Mouse (Mus musculus) gastrocnemius, postnatal 10 days (tissue): ENCODE results near the gene Ccr1l1. TPM values are rescaled to one million over a fixed set of nuclear protein-coding genes. Genes with fewer than 3 reads are reported as not detected.

Experiments
- DNase-seq: peaks from one replicate; pipeline ENCODE4 v3.0.0; 2021; ENCODE audit warnings: mixed read lengths
- total RNA-seq, 2 experiments: library from RNA; stranded (reverse); gene quantifications; 2 replicates each; pipeline ENCODE4 v1.2.3; 2021

Gene Ccr1l1
- total RNA-seq, 2 experiments from 2014 or later, result not detected

- no peak for DNase-seq
These were observed 20.2 kb downstream of the Ccr1l1 start for GRCm38 (mm10) chr9:123957911-123958413.

GRCm38 (mm10) chr9:123956892-123957291 lies 21.3 kb downstream of the Ccr1l1 start:
- no peak for DNase-seq

- no peak for DNase-seq
These were observed 24.7 kb downstream of the Ccr1l1 start for GRCm38 (mm10) chr9:123953551-123953950.

GRCm38 (mm10) chr9:123951176-123951575 lies 27.0 kb downstream of the Ccr1l1 start:
- no peak for DNase-seq

GRCm38 (mm10) chr9:123949432-123949831 lies 28.8 kb downstream of the Ccr1l1 start:
- no peak for DNase-seq

GRCm38 (mm10) chr9:123947815-123948214 lies 30.4 kb downstream of the Ccr1l1 start:
- no peak for DNase-seq

GRCm38 (mm10) chr9:123942025-123942424 lies 36.2 kb downstream of the Ccr1l1 start:
- no peak for DNase-seq

- DNase-seq, result no peak
These were observed 36.9 kb downstream of the Ccr1l1 start for GRCm38 (mm10) chr9:123941316-123941715.

GRCm38 (mm10) chr9:123940628-123941027 lies 37.6 kb downstream of the Ccr1l1 start:
- DNase-seq, result no peak

GRCm38 (mm10) chr9:123940168-123940567 lies 38.0 kb downstream of the Ccr1l1 start:
- DNase-seq, result no peak

- DNase-seq, result no peak
These were observed 40.2 kb downstream of the Ccr1l1 start for GRCm38 (mm10) chr9:123937989-123938388.

- no peak for DNase-seq
These were observed 41.5 kb downstream of the Ccr1l1 start for GRCm38 (mm10) chr9:123936604-123937280.

- no peak for DNase-seq
These were observed 42.4 kb downstream of the Ccr1l1 start for GRCm38 (mm10) chr9:123935776-123936175.

- no peak for DNase-seq
These were observed 42.9 kb downstream of the Ccr1l1 start for GRCm38 (mm10) chr9:123935346-123935745.

- no peak for DNase-seq
These were observed 44.3 kb downstream of the Ccr1l1 start for GRCm38 (mm10) chr9:123933716-123934445.

- DNase-seq, result no peak
These were observed 45.1 kb downstream of the Ccr1l1 start for GRCm38 (mm10) chr9:123932911-123933675.

GRCm38 (mm10) chr9:123931761-123932700 lies 46.2 kb downstream of the Ccr1l1 start:
- DNase-seq, result no peak

- DNase-seq, result no peak
These were observed 47.3 kb downstream of the Ccr1l1 start for GRCm38 (mm10) chr9:123930926-123931325.

- DNase-seq, result no peak
These were observed 47.7 kb downstream of the Ccr1l1 start for GRCm38 (mm10) chr9:123930476-123930875.

- DNase-seq, result no peak
These were observed 48.3 kb downstream of the Ccr1l1 start for GRCm38 (mm10) chr9:123929936-123930335.

GRCm38 (mm10) chr9:123928759-123929246 lies 49.4 kb downstream of the Ccr1l1 start:
- no peak for DNase-seq
